In genomic region chr2:28008261-28008660, GRCm38 (mm10) we compare ENCODE assay signal across 11 mouse cellular contexts.
DNase-seq lines count a peak whose midpoint lies in the region; ATAC-seq and TF ChIP-seq lines count a peak whose summit lies in the region.
"Had no signal": no experiment of that assay in that cellular context is flagged by ENCODE, and none has a peak within 500 bp of the region (broad histone marks: within the 10 kb centered on the region; RNA-seq: fewer than 3 reads in every experiment).

No protein-coding gene starts in this region.

- no peak overlapping the region for H3K4me3 ChIP-seq in heart, embryonic 15.5 days
- H3K4me3 ChIP-seq in heart, embryonic 11.5 days (ENCODE audit: low read depth, low read length), result no peak overlapping the region
- no peak overlapping the region for H3K4me3 ChIP-seq in lung, embryonic 14.5 days (ENCODE audit: low read depth, low read length)
- H3K4me3 ChIP-seq in hindbrain, embryonic 16.5 days (ENCODE audit: low read length), result no peak overlapping the region

- no peak for TF ChIP-seq CTCF in lung, embryonic 14.5 days (IDR thresholded peaks at IDR 0.05; ENCODE audit: low read depth)

- DNase-seq in lung, embryonic 14.5 days, result peak; percentile 82
- DNase-seq in lung, postnatal 4 days, result no peak
- DNase-seq in lung, postnatal 10 days, result peak; percentile 40
- no peak for DNase-seq in cerebellum, adult 8-10 months
- DNase-seq: cerebellum, postnatal 14 days; gastrocnemius, postnatal 10 days; thymus, postnatal 36 days had no signal

- no peaks in the 10 kb centered on the region for H3K9me3 ChIP-seq in heart, embryonic 15.5 days (replicated peaks)
- H3K9me3 ChIP-seq in heart, embryonic 11.5 days (replicated peaks; ENCODE audit: control insufficient read depth, low read length), result no peaks in the 10 kb centered on the region
- no peaks in the 10 kb centered on the region for H3K9me3 ChIP-seq in lung, embryonic 14.5 days (ENCODE audit: low read depth, low read length)
- no peaks in the 10 kb centered on the region for H3K9me3 ChIP-seq in hindbrain, embryonic 16.5 days (ENCODE audit: control insufficient read depth, low read length)

- H3K36me3 ChIP-seq in heart, embryonic 15.5 days, result peaks cover 5% of the 10 kb centered on the region; the same call in 1 of the 2 replicates
- H3K36me3 ChIP-seq in heart, embryonic 11.5 days (ENCODE audit: control insufficient read depth, insufficient read depth, low read length), result peaks cover 4% of the 10 kb centered on the region; the same call in 1 of the 2 replicates
- H3K36me3 ChIP-seq in lung, embryonic 14.5 days (ENCODE audit: insufficient read depth), result peaks cover 90% of the 10 kb centered on the region
- H3K36me3 ChIP-seq in hindbrain, embryonic 16.5 days (ENCODE audit: control insufficient read depth, insufficient read depth, low read length), result no peaks in the 10 kb centered on the region

- H3K27me3 ChIP-seq in heart, embryonic 15.5 days, result no peaks in the 10 kb centered on the region
- H3K27me3 ChIP-seq in heart, embryonic 11.5 days (ENCODE audit: control insufficient read depth, insufficient read depth, low read length), result no peaks in the 10 kb centered on the region; the same call in 1 of the 2 replicates
- no peaks in the 10 kb centered on the region for H3K27me3 ChIP-seq in lung, embryonic 14.5 days (ENCODE audit: insufficient read depth, low read length)
- H3K27me3 ChIP-seq in hindbrain, embryonic 16.5 days (replicated peaks; ENCODE audit: control insufficient read depth, insufficient read depth, low read length), result no peaks in the 10 kb centered on the region

- H3K4me2 ChIP-seq in heart, embryonic 15.5 days, result no peak overlapping the region
- H3K4me2 ChIP-seq in heart, embryonic 11.5 days, result no peak overlapping the region
- no peak overlapping the region for H3K4me2 ChIP-seq in lung, embryonic 14.5 days
- no peak overlapping the region for H3K4me2 ChIP-seq in hindbrain, embryonic 16.5 days (ENCODE audit: low read length)

- H3K9ac ChIP-seq in heart, embryonic 15.5 days, result no peak overlapping the region
- H3K9ac ChIP-seq in heart, embryonic 11.5 days (ENCODE audit: low read depth, low read length), result no peak overlapping the region
- no peak overlapping the region for H3K9ac ChIP-seq in lung, embryonic 14.5 days
- no peak overlapping the region for H3K9ac ChIP-seq in hindbrain, embryonic 16.5 days (ENCODE audit: low read depth, low read length)

- peaks cover 16% of the 10 kb centered on the region for H3K4me1 ChIP-seq in heart, embryonic 15.5 days (replicated peaks)
- H3K4me1 ChIP-seq in heart, embryonic 11.5 days (ENCODE audit: control insufficient read depth, insufficient read depth, low read length), result peaks cover 19% of the 10 kb centered on the region
- peaks cover 11% of the 10 kb centered on the region for H3K4me1 ChIP-seq in lung, embryonic 14.5 days (ENCODE audit: insufficient read depth)
- H3K4me1 ChIP-seq in hindbrain, embryonic 16.5 days (ENCODE audit: control insufficient read depth, insufficient read depth, low read depth, low read length), result peaks cover 9% of the 10 kb centered on the region

- ATAC-seq in heart, embryonic 15.5 days (replicated peaks; ENCODE audit: insufficient number of reproducible peaks, insufficient read depth, low FRiP score, low read depth), result no peak; the same call in 1 of the 2 replicates
- ATAC-seq in heart, embryonic 11.5 days (replicated peaks; ENCODE audit: insufficient number of reproducible peaks, low FRiP score, low TSS enrichment), result no peak
- peak; percentile 69 for ATAC-seq in lung, embryonic 14.5 days (ENCODE audit: insufficient read depth)
- ATAC-seq in hindbrain, embryonic 16.5 days, result peak; percentile 19; the same call in 1 of the 2 replicates
- ATAC-seq in inflammation-experienced regulatory T-cells, adult 6 months, result no peak

- H3K27ac ChIP-seq in heart, embryonic 15.5 days, result peak overlapping the region; percentile 46; the same call in 1 of the 2 replicates
- no peak overlapping the region; the same call in 1 of the 2 replicates for H3K27ac ChIP-seq in heart, embryonic 11.5 days (ENCODE audit: low read depth, low read length)
- peak overlapping the region; percentile 63; the same call in 1 of the 2 replicates for H3K27ac ChIP-seq in lung, embryonic 14.5 days (ENCODE audit: low read depth)
- H3K27ac ChIP-seq in hindbrain, embryonic 16.5 days (ENCODE audit: low read depth, low read length), result peak overlapping the region; percentile 48

- WGBS in heart, embryonic 15.5 days, result 20% methylated on average over 4 of the region's 4 CpGs
- 57% methylated on average over 4 of the region's 4 CpGs for WGBS in heart, embryonic 11.5 days (ENCODE audit: insufficient replicate concordance)
- 25% methylated on average over 4 of the region's 4 CpGs for WGBS in lung, embryonic 14.5 days
- WGBS in hindbrain, embryonic 16.5 days, result 24% methylated on average over 4 of the region's 4 CpGs

Comparison
In these comparisons a context has a peak if more than half of its experiments do, and no peak if none do; other contexts are left out.
1. DNase-seq: peak in lung, embryonic 14.5 days (single experiment) and lung, postnatal 10 days (single experiment); none in lung, postnatal 4 days (0 of 2) and cerebellum, adult 8-10 months (single experiment).
2. ATAC-seq: peak in lung, embryonic 14.5 days (single experiment) and hindbrain, embryonic 16.5 days (single experiment); none in heart, embryonic 15.5 days (single experiment), heart, embryonic 11.5 days (single experiment) and inflammation-experienced regulatory T-cells, adult 6 months (single experiment).